Mouse (Mus musculus) stomach, embryonic 14.5 days (tissue): Measurements from ENCODE around the gene Ccnc. TPM values are rescaled to one million over a fixed set of nuclear protein-coding genes. Genes with fewer than 3 reads are reported as not detected.
"Not testable (repeated sequence)": the region's sequence is repeated elsewhere in the genome, so short reads cannot be mapped to it uniquely, and the experiment has no call there.

ENCODE experiments used
- ATAC-seq: fragments of 200-750 bp; cut with Nextera tagmentation; 2 replicates; pipeline ENCODE4 v1.8.0; 2017; ENCODE audit warnings: low read depth, moderate TSS enrichment; ENCODE audit not compliant: insufficient number of reproducible peaks, insufficient read depth, low FRiP score
- H3K27ac ChIP-seq: fragments of 300-500 bp; sonication (generic); 2 replicates; pipeline ENCODE4 v1.5.1; 2014; ENCODE audit warnings: mild to moderate bottlenecking, low read length, moderate library complexity, mixed read lengths
- H3K27me3 ChIP-seq: fragments of 300-500 bp; sonication (generic); 2 replicates; pipeline ENCODE4 v1.6.1; 2014; ENCODE audit warnings: low read length, control low read depth, mixed read lengths; ENCODE audit not compliant: control insufficient read depth, insufficient read depth
- H3K36me3 ChIP-seq: fragments of 300-500 bp; sonication (generic); 2 replicates; pipeline ENCODE4 v1.6.1; 2014; ENCODE audit warnings: mild to moderate bottlenecking, control low read depth, low read length, moderate library complexity, mixed read lengths; ENCODE audit not compliant: control insufficient read depth, insufficient read depth
- H3K4me1 ChIP-seq: fragments of 300-500 bp; sonication (generic); 2 replicates; pipeline ENCODE4 v1.6.1; 2014; ENCODE audit warnings: low read length, control low read depth, mixed read lengths; ENCODE audit not compliant: control insufficient read depth, insufficient read depth
- H3K4me2 ChIP-seq: fragments of 300-500 bp; sonication (generic); replicated peaks from 2 replicates; pipeline ENCODE4 v1.6.1; 2014; ENCODE audit warnings: low read depth, low read length, control low read depth
- H3K4me3 ChIP-seq: fragments of 300-500 bp; sonication (generic); 2 replicates; pipeline ENCODE4 v1.5.1; 2014; ENCODE audit warnings: low read depth, low read length, control low read depth
- H3K9ac ChIP-seq: fragments of 300-500 bp; sonication (generic); replicated peaks from 2 replicates; pipeline ENCODE4 v1.6.1; 2014; ENCODE audit warnings: low read depth, mild to moderate bottlenecking, control low read depth, low read length, moderate library complexity, mixed read lengths
- H3K9me3 ChIP-seq: fragments of 300-500 bp; sonication (generic); 2 replicates; pipeline ENCODE4 v1.6.1; 2016; ENCODE audit warnings: low read depth, low read length, control low read depth; ENCODE audit not compliant: control insufficient read depth
- WGBS: fragments of 180-500 bp; shearing (Covaris S2); extraction: QIAGEN DNeasy Blood & Tissue Kit; methylation state at CpG from one replicate; pipeline ENCODE4 v1.1.7; 2014; 5-methylcytosine and 5-hydroxymethylcytosine counted together
- polyA plus RNA-seq: library from polyadenylated mRNA; unstranded; fragments of >200 nt; fragmentation: Nextera tagmentation; extraction: Ambion mirVana; gene quantifications from 2 replicates; pipeline ENCODE4 v1.2.1, GENCODE M21; 2014

Ccnc gene
- polyA plus RNA-seq, 1 experiment from 2014 or later, result 46.7 TPM

GRCm38 (mm10) chr4:21705046-21705445 is 22.5 kb upstream of the Ccnc start:
- no peaks in the 10 kb centered on the region for H3K36me3 ChIP-seq
- H3K27me3 ChIP-seq, result no peaks in the 10 kb centered on the region
- H3K9ac ChIP-seq, result no peak overlapping the region
- WGBS, result 72% methylated on average over 1 of the region's 1 CpGs
- H3K4me1 ChIP-seq, result no peaks in the 10 kb centered on the region
- H3K4me2 ChIP-seq, result no peak overlapping the region
- H3K27ac ChIP-seq, result no peak overlapping the region
- no peak overlapping the region for H3K4me3 ChIP-seq
- H3K9me3 ChIP-seq, result no peaks in the 10 kb centered on the region
- ATAC-seq, result no peak

- WGBS, result 4% methylated on average over 13 of the region's 13 CpGs
- no peaks in the 10 kb centered on the region for H3K4me1 ChIP-seq
- H3K27me3 ChIP-seq, result no peaks in the 10 kb centered on the region
- H3K4me2 ChIP-seq, result peak overlapping the region; percentile 27; the same call in 1 of the 2 replicates
- no peaks in the 10 kb centered on the region for H3K36me3 ChIP-seq
- no peak overlapping the region for H3K27ac ChIP-seq
- ATAC-seq, result peak; percentile 91
- no peaks in the 10 kb centered on the region for H3K9me3 ChIP-seq
- no peak overlapping the region for H3K4me3 ChIP-seq
- H3K9ac ChIP-seq, result no peak overlapping the region
Observed at GRCm38 (mm10) chr4:21712147-21712546, 15.4 kb upstream of the Ccnc start.

GRCm38 (mm10) chr4:21722752-21723334 is 4.7 kb upstream of the Ccnc start:
- no peak overlapping the region for H3K4me2 ChIP-seq
- no peaks in the 10 kb centered on the region for H3K4me1 ChIP-seq
- no peak overlapping the region for H3K27ac ChIP-seq
- no peak overlapping the region for H3K9ac ChIP-seq
- no peaks in the 10 kb centered on the region for H3K36me3 ChIP-seq
- WGBS, result 55% methylated on average over 7 of the region's 7 CpGs
- no peak for ATAC-seq
- H3K9me3 ChIP-seq, result no peaks in the 10 kb centered on the region
- no peak overlapping the region for H3K4me3 ChIP-seq
- H3K27me3 ChIP-seq, result no peaks in the 10 kb centered on the region

GRCm38 (mm10) chr4:21726912-21727614 is 438 bp upstream of the Ccnc start:
- Histone ChIP-seq H3K4me3 (peak overlapping the region; percentile 91), H3K27me3 (no peaks in the 10 kb centered on the region), H3K9me3 (no peaks in the 10 kb centered on the region), H3K4me1 (no peaks in the 10 kb centered on the region), H3K9ac (0 out of 2 replicates have a peak overlapping the region, but pooled peaks have one; percentile 68), H3K36me3 (no peaks in the 10 kb centered on the region), H3K27ac (peak overlapping the region; percentile 69), H3K4me2 (peak overlapping the region; percentile 74)
- under 1% methylated on average over 22 of the region's 22 CpGs for WGBS
- peak; percentile 56; the same call in 1 of the 2 replicates for ATAC-seq

- Histone ChIP-seq H3K4me1 (no peaks in the 10 kb centered on the region), H3K27ac (no peak overlapping the region), H3K9ac (no peak overlapping the region), H3K27me3 (no peaks in the 10 kb centered on the region), H3K9me3 (no peaks in the 10 kb centered on the region), H3K4me2 (no peak overlapping the region), H3K4me3 (no peak overlapping the region), H3K36me3 (peaks cover 3% of the 10 kb centered on the region; the same call in 1 of the 2 replicates)
- WGBS, result 78% methylated on average over 4 of the region's 4 CpGs
- ATAC-seq, result no peak
Observed at GRCm38 (mm10) chr4:21739169-21739568, 11.7 kb downstream of the Ccnc start.

GRCm38 (mm10) chr4:21744142-21744541 is 16.6 kb downstream of the Ccnc start:
- H3K4me2 ChIP-seq, H3K9me3 ChIP-seq, H3K36me3 ChIP-seq, H3K4me1 ChIP-seq, H3K4me3 ChIP-seq, H3K27me3 ChIP-seq, H3K27ac ChIP-seq, H3K9ac ChIP-seq, ATAC-seq: not testable (repeated sequence)
- WGBS, result 96% methylated on average over 8 of the region's 8 CpGs

- H3K4me2 ChIP-seq, result no peak overlapping the region
- H3K27ac ChIP-seq, result no peak overlapping the region
- no peak overlapping the region for H3K4me3 ChIP-seq
- no peaks in the 10 kb centered on the region for H3K9me3 ChIP-seq
- no peaks in the 10 kb centered on the region for H3K27me3 ChIP-seq
- 70% methylated on average over 5 of the region's 5 CpGs for WGBS
- ATAC-seq, result no peak
- peaks cover 5% of the 10 kb centered on the region for H3K36me3 ChIP-seq
- H3K4me1 ChIP-seq, result no peaks in the 10 kb centered on the region
- H3K9ac ChIP-seq, result no peak overlapping the region
Observed at GRCm38 (mm10) chr4:21745723-21746122, 18.2 kb downstream of the Ccnc start.

GRCm38 (mm10) chr4:21755123-21755789 is 27.8 kb downstream of the Ccnc start:
- H3K4me3 ChIP-seq, result no peak overlapping the region
- no peaks in the 10 kb centered on the region for H3K4me1 ChIP-seq
- H3K9me3 ChIP-seq, result no peaks in the 10 kb centered on the region
- H3K27ac ChIP-seq, result no peak overlapping the region
- no peaks in the 10 kb centered on the region for H3K27me3 ChIP-seq
- H3K4me2 ChIP-seq, result no peak overlapping the region
- H3K9ac ChIP-seq, result no peak overlapping the region
- H3K36me3 ChIP-seq, result no peaks in the 10 kb centered on the region; the same call in 1 of the 2 replicates
- WGBS, result 75% methylated on average over 4 of the region's 4 CpGs
- no peak for ATAC-seq
